Mouse (Mus musculus): ENCODE results near the gene Clic6. TPM values are rescaled to one million over a fixed set of nuclear protein-coding genes. Genes with fewer than 3 reads are reported as not detected.

Gene Clic6
- polyA plus RNA-seq, 1 experiment from 2014 or later: 0.41 TPM

DNA sequence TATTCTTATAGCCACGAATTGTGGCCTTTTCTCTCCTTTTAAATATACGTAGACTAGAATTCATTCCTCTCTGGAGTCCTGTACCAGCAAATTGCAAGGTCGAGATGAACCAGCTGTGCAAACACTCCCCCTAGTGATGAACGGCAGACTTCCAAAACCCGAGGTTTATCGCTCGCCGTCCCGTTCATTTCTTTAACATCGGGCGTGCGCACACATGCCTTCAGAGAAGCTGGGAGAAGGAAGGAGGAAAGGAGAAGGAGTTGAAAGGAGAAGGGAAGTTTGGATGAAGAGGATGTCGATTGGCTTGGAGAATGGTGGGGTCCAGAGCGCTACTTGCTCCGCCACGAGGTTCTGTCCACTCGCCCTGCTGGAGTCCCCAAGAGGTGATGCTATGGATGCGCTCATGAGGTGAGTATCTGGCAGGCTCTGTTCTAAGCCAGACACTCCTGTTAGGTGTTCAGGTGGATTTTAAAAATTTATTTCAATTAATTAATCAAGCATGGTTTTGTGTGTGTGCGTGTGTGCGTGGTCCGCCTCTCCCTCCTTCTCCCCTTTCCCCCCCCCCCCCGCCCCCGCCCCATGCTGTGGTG lies 6.9 kb upstream of the Clic6 start:
- Histone ChIP-seq H3K27me3 (ENCODE audit: control insufficient read depth, insufficient read depth, low read length) (peaks cover 3% of the 10 kb centered on the region; the same call in 1 of the 2 replicates), H3K27ac (replicated peaks; ENCODE audit: low read depth, low read length) (no peak overlapping the region), H3K9me3 (ENCODE audit: control insufficient read depth, low read length) (no peaks in the 10 kb centered on the region), H3K4me2 (ENCODE audit: low read depth, severe bottlenecking) (peak overlapping the region; percentile 44), H3K36me3 (ENCODE audit: control insufficient read depth, insufficient read depth, low read length) (no peaks in the 10 kb centered on the region), H3K9ac (ENCODE audit: low read length) (no peak overlapping the region), H3K4me1 (ENCODE audit: control insufficient read depth, insufficient read depth, low read length) (no peaks in the 10 kb centered on the region), H3K4me3 (ENCODE audit: low read depth, low read length) (no peak overlapping the region)
- ATAC-seq (ENCODE audit: insufficient number of reproducible peaks, low FRiP score, low TSS enrichment, low read depth) (no peak), DNase-seq (ENCODE audit: low spot score) (peak; percentile 75)
- 12% methylated on average over 21 of the region's 23 CpGs for WGBS

DNA sequence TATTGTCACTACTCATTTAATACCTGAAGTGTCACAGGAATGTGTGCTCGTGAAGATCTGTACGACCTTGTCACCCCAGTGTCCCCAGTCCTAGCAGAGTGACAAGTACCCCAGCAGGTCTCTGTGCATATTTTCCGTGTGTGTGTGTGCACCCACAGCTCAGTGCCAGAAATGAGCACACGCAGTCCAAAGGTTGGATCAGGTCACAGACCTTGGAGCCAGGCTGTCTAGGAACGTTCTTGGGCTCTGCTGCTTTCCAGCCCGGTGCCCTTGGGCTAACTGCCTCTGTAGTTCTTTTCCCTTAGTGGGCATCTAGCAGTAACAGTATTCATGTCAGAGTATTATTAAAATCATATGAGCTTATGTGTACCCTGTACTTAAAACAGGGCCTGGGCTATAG lies 1.6 kb downstream of the Clic6 start:
- WGBS: 90% methylated on average over 6 of the region's 6 CpGs

DNA sequence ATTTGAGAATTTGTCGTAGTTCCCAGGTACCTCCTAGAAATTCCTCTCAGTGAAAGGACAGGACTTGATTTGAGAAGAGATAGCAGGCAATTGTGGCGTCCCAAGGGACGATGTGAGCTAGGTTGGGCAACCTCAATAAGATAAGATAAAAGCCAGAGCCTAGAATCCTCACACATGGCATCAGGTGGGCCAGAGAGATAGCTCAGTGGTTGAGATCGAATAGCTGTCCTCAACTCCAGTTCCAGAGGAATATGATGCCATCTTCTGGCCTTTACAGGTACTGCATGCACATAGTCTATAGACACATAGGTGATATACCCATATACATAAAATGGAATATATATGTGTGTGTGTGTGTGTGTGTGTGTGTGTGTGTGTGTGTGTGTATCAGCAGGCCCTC lies 2.0 kb downstream of the Clic6 start:
- DNase-seq (ENCODE audit: low spot score): peak; percentile 50
- Histone ChIP-seq H3K9me3 (ENCODE audit: control insufficient read depth, low read length) (no peaks in the 10 kb centered on the region), H3K4me1 (ENCODE audit: control insufficient read depth, insufficient read depth, low read length) (no peaks in the 10 kb centered on the region), H3K27ac (replicated peaks; ENCODE audit: low read depth, low read length) (no peak overlapping the region), H3K4me3 (ENCODE audit: low read depth, low read length) (no peak overlapping the region), H3K9ac (ENCODE audit: low read length) (no peak overlapping the region), H3K36me3 (ENCODE audit: control insufficient read depth, insufficient read depth, low read length) (no peaks in the 10 kb centered on the region), H3K4me2 (ENCODE audit: low read depth, severe bottlenecking) (no peak overlapping the region), H3K27me3 (ENCODE audit: control insufficient read depth, insufficient read depth, low read length) (no peaks in the 10 kb centered on the region)
- WGBS: 63% methylated on average over 4 of the region's 4 CpGs
- ATAC-seq (ENCODE audit: insufficient number of reproducible peaks, low FRiP score, low TSS enrichment, low read depth): no peak

More for the DNA sequence above, 1.6 kb downstream of the Clic6 start:
- Histone ChIP-seq H3K4me1 (ENCODE audit: control insufficient read depth, insufficient read depth, low read length) (no peaks in the 10 kb centered on the region), H3K4me3 (ENCODE audit: low read depth, low read length) (no peak overlapping the region), H3K9ac (ENCODE audit: low read length) (no peak overlapping the region), H3K36me3 (ENCODE audit: control insufficient read depth, insufficient read depth, low read length) (no peaks in the 10 kb centered on the region), H3K27ac (replicated peaks; ENCODE audit: low read depth, low read length) (no peak overlapping the region), H3K4me2 (ENCODE audit: low read depth, severe bottlenecking) (no peak overlapping the region), H3K9me3 (ENCODE audit: control insufficient read depth, low read length) (no peaks in the 10 kb centered on the region), H3K27me3 (ENCODE audit: control insufficient read depth, insufficient read depth, low read length) (no peaks in the 10 kb centered on the region)
- DNase-seq (ENCODE audit: low spot score) (no peak), ATAC-seq (ENCODE audit: insufficient number of reproducible peaks, low FRiP score, low TSS enrichment, low read depth) (no peak)

DNA sequence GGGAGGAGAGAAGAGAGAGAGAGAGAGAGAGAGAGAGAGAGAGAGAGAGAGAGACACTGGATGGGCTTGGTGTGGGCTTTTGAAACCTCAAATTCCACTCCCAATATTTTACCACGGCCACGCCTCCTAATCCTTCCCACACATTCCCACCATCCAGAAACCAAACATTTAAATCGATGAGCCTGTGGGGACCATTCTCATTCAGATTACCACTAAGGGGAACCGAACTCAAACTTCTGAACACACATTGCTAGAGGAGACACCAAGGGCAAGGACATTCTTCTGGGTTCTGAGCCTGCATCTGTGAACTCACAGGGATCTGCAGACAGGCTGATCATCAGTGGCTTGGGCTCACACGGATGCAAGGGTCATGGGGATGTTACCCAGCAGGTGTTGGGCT lies 2.9 kb downstream of the Clic6 start:
- H3K4me1 ChIP-seq (ENCODE audit: control insufficient read depth, insufficient read depth, low read length): no peaks in the 10 kb centered on the region
- no peak for ATAC-seq (ENCODE audit: insufficient number of reproducible peaks, low FRiP score, low TSS enrichment, low read depth)
- WGBS: 89% methylated on average over 5 of the region's 5 CpGs

DNA sequence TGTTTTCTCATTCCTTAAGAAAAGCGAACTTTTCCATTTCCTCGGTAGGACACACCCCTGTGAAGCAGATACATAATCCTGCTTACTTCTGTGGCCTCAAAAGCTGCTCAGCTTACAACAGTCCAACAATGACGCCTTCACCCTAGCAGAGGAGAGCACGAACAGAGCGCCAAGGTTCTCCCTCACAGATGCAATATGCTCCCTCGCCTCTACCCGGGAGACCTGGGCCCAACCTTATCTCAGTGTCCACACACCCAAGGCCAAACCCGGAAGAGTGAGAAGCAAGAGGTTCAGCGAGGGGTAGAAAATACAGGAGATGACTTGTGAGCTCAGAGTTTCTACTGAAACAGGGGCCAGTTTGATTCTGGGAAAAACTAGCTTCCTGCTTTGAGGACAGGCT lies 3.8 kb downstream of the Clic6 start:
- H3K27me3 ChIP-seq (ENCODE audit: control insufficient read depth, insufficient read depth, low read length): no peaks in the 10 kb centered on the region
- H3K4me1 ChIP-seq (ENCODE audit: control insufficient read depth, insufficient read depth, low read length): no peaks in the 10 kb centered on the region
- no peak overlapping the region for H3K27ac ChIP-seq (replicated peaks; ENCODE audit: low read depth, low read length)
- H3K4me3 ChIP-seq (ENCODE audit: low read depth, low read length): no peak overlapping the region
- H3K9ac ChIP-seq (ENCODE audit: low read length): no peak overlapping the region
- ATAC-seq (ENCODE audit: insufficient number of reproducible peaks, low FRiP score, low TSS enrichment, low read depth) (no peak), DNase-seq (ENCODE audit: low spot score) (no peak)
- no peaks in the 10 kb centered on the region for H3K9me3 ChIP-seq (ENCODE audit: control insufficient read depth, low read length)
- no peak overlapping the region for H3K4me2 ChIP-seq (ENCODE audit: low read depth, severe bottlenecking)
- H3K36me3 ChIP-seq (ENCODE audit: control insufficient read depth, insufficient read depth, low read length): no peaks in the 10 kb centered on the region
- WGBS: 88% methylated on average over 9 of the region's 9 CpGs

More for the DNA sequence above, 2.9 kb downstream of the Clic6 start:
- no peaks in the 10 kb centered on the region for H3K9me3 ChIP-seq (ENCODE audit: control insufficient read depth, low read length)
- no peak for DNase-seq (ENCODE audit: low spot score)
- H3K36me3 ChIP-seq (ENCODE audit: control insufficient read depth, insufficient read depth, low read length): no peaks in the 10 kb centered on the region
- no peak overlapping the region for H3K4me2 ChIP-seq (ENCODE audit: low read depth, severe bottlenecking)
- H3K27me3 ChIP-seq (ENCODE audit: control insufficient read depth, insufficient read depth, low read length): no peaks in the 10 kb centered on the region
- H3K27ac ChIP-seq (replicated peaks; ENCODE audit: low read depth, low read length): no peak overlapping the region
- no peak overlapping the region for H3K4me3 ChIP-seq (ENCODE audit: low read depth, low read length)
- no peak overlapping the region for H3K9ac ChIP-seq (ENCODE audit: low read length)

DNA sequence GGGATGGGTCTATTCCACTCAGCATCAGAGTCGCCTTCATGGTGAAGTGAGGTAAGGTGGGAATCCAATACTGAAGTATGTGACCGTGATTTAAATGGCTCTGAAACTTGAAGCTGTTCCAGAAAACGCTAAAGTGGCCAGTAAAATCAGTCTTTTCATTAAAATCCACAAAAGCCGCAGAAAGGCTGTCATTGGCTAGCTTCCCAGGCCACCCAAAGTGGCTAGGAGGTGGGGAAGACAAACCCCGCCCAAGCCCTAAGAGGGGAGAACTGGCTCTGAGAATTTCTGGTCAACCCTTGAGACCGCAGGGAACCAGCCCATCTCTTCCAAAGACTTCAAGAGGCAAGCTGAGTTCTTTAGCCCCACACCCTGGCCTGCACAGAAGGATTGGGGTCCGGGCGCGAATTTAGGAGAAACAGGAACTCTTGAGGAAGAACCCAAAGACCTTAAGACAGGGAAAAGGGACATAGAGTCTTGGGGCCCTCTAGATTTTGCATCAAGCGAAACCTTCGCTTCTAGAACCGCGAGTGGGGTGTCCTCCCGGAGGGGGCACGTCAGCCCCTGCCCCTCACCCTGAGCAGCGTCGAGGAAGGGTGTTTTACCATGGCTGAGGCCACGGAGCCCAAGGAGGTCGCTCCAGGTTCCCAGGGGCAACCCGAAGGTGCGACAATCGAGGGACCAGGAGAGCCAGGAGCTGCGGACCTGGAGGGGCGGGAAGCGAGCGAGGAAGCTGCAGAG lies 12.5 kb downstream of the Clic6 start:
- DNase-seq (ENCODE audit: low spot score): no peak

DNA sequence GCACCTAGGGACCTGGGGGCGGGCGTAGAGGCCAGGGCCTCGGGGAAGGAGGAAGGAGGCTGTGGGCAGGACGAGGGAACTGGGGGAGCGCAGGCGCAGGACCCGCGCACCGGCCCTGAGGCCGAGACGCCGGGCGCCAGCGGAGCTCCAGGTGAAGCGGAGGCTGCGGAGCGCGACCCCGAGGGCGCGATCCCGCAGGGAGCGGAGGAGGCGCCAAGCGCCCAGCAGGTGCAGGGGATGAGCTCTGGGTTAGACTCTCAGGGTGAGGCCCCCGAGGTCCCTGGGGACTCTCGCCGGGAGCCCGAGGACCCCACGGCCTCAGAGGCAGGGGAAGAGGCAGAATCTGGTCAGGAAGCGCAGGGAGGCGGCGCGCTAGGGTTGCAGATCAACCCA lies 13.0 kb downstream of the Clic6 start:
- no peaks in the 10 kb centered on the region for H3K9me3 ChIP-seq (ENCODE audit: control insufficient read depth, low read length)
- H3K36me3 ChIP-seq (ENCODE audit: control insufficient read depth, insufficient read depth, low read length): no peaks in the 10 kb centered on the region
- peaks cover 31% of the 10 kb centered on the region for H3K27me3 ChIP-seq (ENCODE audit: control insufficient read depth, insufficient read depth, low read length)
- H3K27ac ChIP-seq (replicated peaks; ENCODE audit: low read depth, low read length): no peak overlapping the region
- peak overlapping the region; percentile 96 for H3K4me2 ChIP-seq (ENCODE audit: low read depth, severe bottlenecking)
- peak overlapping the region; percentile 44 for H3K4me3 ChIP-seq (ENCODE audit: low read depth, low read length)
- 1% methylated on average over 34 of the region's 34 CpGs for WGBS
- ATAC-seq (ENCODE audit: insufficient number of reproducible peaks, low FRiP score, low TSS enrichment, low read depth) (no peak), DNase-seq (ENCODE audit: low spot score) (peak; percentile 54)
- peaks cover 6% of the 10 kb centered on the region for H3K4me1 ChIP-seq (ENCODE audit: control insufficient read depth, insufficient read depth, low read length)
- H3K9ac ChIP-seq (ENCODE audit: low read length): peak overlapping the region; percentile 50; the same call in 1 of the 2 replicates

More for the DNA sequence above, 12.5 kb downstream of the Clic6 start:
- WGBS: 8% methylated on average over 26 of the region's 26 CpGs
- Histone ChIP-seq H3K4me1 (ENCODE audit: control insufficient read depth, insufficient read depth, low read length) (peaks cover 6% of the 10 kb centered on the region), H3K4me2 (ENCODE audit: low read depth, severe bottlenecking) (peak overlapping the region; percentile 96), H3K9me3 (ENCODE audit: control insufficient read depth, low read length) (no peaks in the 10 kb centered on the region), H3K36me3 (ENCODE audit: control insufficient read depth, insufficient read depth, low read length) (no peaks in the 10 kb centered on the region), H3K27ac (replicated peaks; ENCODE audit: low read depth, low read length) (no peak overlapping the region), H3K27me3 (ENCODE audit: control insufficient read depth, insufficient read depth, low read length) (peaks cover 31% of the 10 kb centered on the region), H3K4me3 (ENCODE audit: low read depth, low read length) (peak overlapping the region; percentile 44), H3K9ac (ENCODE audit: low read length) (peak overlapping the region; percentile 50; the same call in 1 of the 2 replicates)
- ATAC-seq (ENCODE audit: insufficient number of reproducible peaks, low FRiP score, low TSS enrichment, low read depth): no peak

DNA sequence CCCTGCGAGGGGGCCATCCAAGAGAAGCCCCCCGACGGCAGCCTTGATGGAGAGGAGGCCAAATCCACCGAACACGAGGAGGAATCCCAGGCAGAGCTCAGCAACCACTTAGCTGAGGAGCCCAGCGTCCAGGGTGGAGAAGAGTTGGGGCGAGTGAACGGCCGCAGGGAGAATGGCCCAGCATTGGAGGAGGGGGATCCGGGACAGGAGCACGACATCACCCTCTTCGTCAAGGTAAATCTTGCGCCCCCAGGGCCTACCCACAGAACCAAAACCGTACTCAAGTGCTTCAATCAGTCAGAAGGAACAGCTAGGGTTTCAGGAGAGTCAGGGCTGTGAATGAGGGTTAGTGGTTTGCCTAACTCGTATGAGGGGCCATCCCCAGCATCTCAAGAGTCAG lies 13.8 kb downstream of the Clic6 start:
- no peak for DNase-seq (ENCODE audit: low spot score)

More for the DNA sequence above, 13.8 kb downstream of the Clic6 start:
- peaks cover 31% of the 10 kb centered on the region for H3K27me3 ChIP-seq (ENCODE audit: control insufficient read depth, insufficient read depth, low read length)
- H3K4me3 ChIP-seq (ENCODE audit: low read depth, low read length): peak overlapping the region; percentile 44; the same call in 1 of the 2 replicates
- H3K4me1 ChIP-seq (ENCODE audit: control insufficient read depth, insufficient read depth, low read length): peaks cover 6% of the 10 kb centered on the region
- 16% methylated on average over 15 of the region's 15 CpGs for WGBS
- H3K9ac ChIP-seq (ENCODE audit: low read length): no peak overlapping the region
- peak overlapping the region; percentile 96; the same call in 1 of the 2 replicates for H3K4me2 ChIP-seq (ENCODE audit: low read depth, severe bottlenecking)
- no peaks in the 10 kb centered on the region for H3K36me3 ChIP-seq (ENCODE audit: control insufficient read depth, insufficient read depth, low read length)
- ATAC-seq (ENCODE audit: insufficient number of reproducible peaks, low FRiP score, low TSS enrichment, low read depth): no peak
- no peaks in the 10 kb centered on the region for H3K9me3 ChIP-seq (ENCODE audit: control insufficient read depth, low read length)
- H3K27ac ChIP-seq (replicated peaks; ENCODE audit: low read depth, low read length): no peak overlapping the region
